Mouse (Mus musculus) natural killer cell, adult 2 months (primary cell): Measurements from ENCODE around the gene Hip1.
A peak's percentile ranks its signal among the peaks of the same experiment; 100 is the strongest.

Experiments used
- DNase-seq, 2 experiments: peaks; one replicate each; pipeline ENCODE4 v3.0.0; 2022; ENCODE audit warnings: low spot score in 2 of 2

The Hip1 gene

GRCm38 (mm10) chr5:135442430-135442829 lies 102.5 kb downstream of the Hip1 start:
- DNase-seq = no peak

- DNase-seq = peak; percentile 18 to 23
Measured at GRCm38 (mm10) chr5:135435039-135435438, 109.9 kb downstream of the Hip1 start.

- no peak for DNase-seq
Measured at GRCm38 (mm10) chr5:135433861-135434260, 111.1 kb downstream of the Hip1 start.

- no peak for DNase-seq
Measured at GRCm38 (mm10) chr5:135431111-135431510, 113.8 kb downstream of the Hip1 start.

- DNase-seq = peak in 1 of 2 experiments; percentile 11
Measured at GRCm38 (mm10) chr5:135428786-135429185, 116.1 kb downstream of the Hip1 start.

- DNase-seq = no peak
Measured at GRCm38 (mm10) chr5:135410266-135410665, 134.7 kb downstream of the Hip1 start.

GRCm38 (mm10) chr5:135408114-135408513 lies 136.8 kb downstream of the Hip1 start:
- no peak for DNase-seq

- DNase-seq = no peak
Measured at GRCm38 (mm10) chr5:135405437-135405836, 139.5 kb downstream of the Hip1 start.

- DNase-seq = no peak
Measured at GRCm38 (mm10) chr5:135404623-135405022, 140.3 kb downstream of the Hip1 start.

- peak; percentile 50 to 68 for DNase-seq
Measured at GRCm38 (mm10) chr5:135400244-135400643, 144.7 kb downstream of the Hip1 start.

- no peak for DNase-seq
Measured at GRCm38 (mm10) chr5:135399382-135399781, 145.5 kb downstream of the Hip1 start.

GRCm38 (mm10) chr5:135395826-135396225 lies 149.1 kb downstream of the Hip1 start:
- peak; percentile 27 to 58 for DNase-seq

- peak; percentile 72 to 81 for DNase-seq
Measured at GRCm38 (mm10) chr5:135394004-135394823, 150.7 kb downstream of the Hip1 start, which contains the start of gene Pom121. Gene Pom121 (minus strand): TSS chr5:135394546.

GRCm38 (mm10) chr5:135383771-135384170 lies 161.1 kb downstream of the Hip1 start:
- DNase-seq = no peak

GRCm38 (mm10) chr5:135382746-135383145 lies 162.2 kb downstream of the Hip1 start:
- DNase-seq = no peak

GRCm38 (mm10) chr5:135381356-135381925 lies 163.5 kb downstream of the Hip1 start:
- no peak for DNase-seq

GRCm38 (mm10) chr5:135380681-135381080 lies 164.2 kb downstream of the Hip1 start:
- DNase-seq = no peak

- no peak for DNase-seq
Measured at GRCm38 (mm10) chr5:135376341-135376740, 168.6 kb downstream of the Hip1 start.

- no peak for DNase-seq
Measured at GRCm38 (mm10) chr5:135375167-135375566, 169.8 kb downstream of the Hip1 start.

- no peak for DNase-seq
Measured at GRCm38 (mm10) chr5:135373601-135374000, 171.3 kb downstream of the Hip1 start.

GRCm38 (mm10) chr5:135371195-135371594 lies 173.7 kb downstream of the Hip1 start:
- no peak for DNase-seq

GRCm38 (mm10) chr5:135369787-135370654 lies 174.9 kb downstream of the Hip1 start, which contains the start of gene Nsun5:
Gene Nsun5 (plus strand): TSS chr5:135369953.
- peak; percentile 84 to 91 for DNase-seq
